Mouse (Mus musculus): ENCODE results near the gene Dmbx1.

Gene Dmbx1

DNA sequence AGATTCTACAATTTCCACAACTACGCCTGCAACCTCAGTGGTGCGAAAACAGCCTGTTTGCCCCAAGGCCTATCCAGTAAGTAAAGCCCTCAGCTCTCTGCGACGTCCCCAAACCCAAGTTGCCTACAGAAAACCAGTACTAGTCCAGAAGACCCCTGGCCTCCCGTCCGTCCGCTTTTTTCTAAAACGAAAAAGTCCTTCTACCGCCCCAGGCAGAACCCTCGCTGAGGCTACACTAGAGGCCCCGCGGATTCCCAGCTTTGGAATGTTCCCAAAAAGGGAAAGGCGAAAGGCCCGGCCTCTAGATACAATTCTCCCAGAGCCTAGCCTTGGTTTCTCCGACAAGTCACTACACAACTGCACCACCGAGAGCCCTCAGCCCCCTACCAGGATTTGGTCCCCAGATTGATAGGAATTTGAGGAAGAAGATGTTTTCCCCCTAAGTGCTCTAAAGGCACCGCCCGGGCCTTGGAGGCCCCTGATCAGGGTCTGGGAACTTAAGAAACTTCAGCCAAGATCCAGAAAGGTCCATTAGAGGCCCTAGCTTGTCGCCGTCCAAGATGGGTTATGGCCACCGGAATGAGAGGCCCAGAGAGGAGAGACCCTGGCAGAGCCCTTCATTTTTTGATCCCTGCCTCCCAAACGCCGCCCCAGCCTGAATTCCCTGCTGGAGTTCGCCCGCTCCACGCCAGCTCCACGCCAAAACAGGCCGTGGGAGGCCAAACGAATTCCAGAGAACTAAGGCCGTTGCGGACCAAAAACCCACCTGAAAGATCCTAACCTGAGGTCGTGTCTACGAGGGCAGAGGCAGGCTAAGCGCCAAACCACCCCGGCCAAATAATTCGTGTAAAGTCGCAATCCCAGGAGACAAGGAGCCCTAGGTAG, 1.2 kb downstream of the Dmbx1 start:
- DNase-seq (ENCODE audit: low spot score): peak; percentile 71

DNA sequence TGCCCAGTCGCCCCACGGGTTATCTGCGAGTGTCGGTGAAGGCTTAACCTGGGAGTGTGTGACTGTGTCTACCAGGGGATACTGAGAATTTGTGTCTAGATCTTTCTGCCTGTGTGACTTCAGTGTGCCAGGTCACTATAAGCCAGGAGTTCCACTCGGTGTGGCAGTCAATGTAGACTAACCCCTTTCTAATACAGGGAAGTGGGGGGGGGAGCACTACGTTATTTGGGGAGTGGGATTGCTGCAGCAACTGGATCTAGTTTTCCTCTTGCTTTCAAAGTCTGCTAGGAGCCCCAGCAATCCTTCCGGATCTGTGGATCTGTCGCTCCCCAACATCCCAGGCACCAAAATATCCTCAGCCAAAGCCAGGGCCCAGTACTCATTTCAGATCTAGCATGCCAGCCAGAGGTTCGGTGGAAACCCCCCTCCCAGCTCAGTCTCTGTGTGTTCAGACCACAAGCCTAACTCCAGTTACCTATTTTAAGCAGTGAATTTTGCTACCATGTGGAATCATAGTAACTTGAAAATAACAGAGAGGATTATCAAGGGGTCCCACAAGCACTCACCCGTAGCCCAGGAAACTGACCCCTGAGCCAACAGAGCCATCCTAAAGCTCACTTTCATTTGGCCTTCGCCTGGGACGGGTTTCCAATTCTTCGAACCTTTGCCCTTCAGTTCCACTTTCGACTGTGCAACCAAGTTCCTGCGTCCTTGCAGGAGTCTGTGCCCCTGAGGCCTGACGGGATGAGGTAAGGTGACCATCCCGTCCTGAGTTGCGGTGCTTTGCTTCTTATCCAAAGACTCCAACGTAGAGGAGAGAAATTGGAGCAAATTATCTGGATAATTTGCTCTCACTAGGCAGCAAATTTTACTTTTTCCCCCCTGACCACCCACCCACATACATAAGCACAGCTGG, 2.4 kb downstream of the Dmbx1 start:
- peak; percentile 53 for DNase-seq (ENCODE audit: low spot score)

DNA sequence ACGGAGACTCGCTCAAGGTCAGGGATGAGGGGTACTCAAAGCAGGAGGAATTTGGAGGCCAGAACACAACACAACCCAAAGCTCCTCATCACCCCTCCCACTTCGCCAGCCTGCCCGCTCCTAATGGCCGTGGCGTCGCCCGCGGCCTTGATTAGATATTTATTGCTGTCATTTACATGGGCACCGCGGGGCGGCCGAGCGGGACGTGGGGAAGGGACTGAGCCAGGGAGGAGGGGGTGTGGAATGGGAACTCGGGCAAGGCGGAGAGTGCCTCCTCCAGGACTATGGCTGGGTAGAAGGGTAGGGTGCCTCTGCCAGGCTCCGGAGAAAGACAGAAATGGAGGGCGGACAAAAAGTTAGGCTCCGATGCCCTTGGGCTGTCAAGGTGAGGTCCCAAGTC, 3.1 kb downstream of the Dmbx1 start:
- no peak for DNase-seq (ENCODE audit: low spot score)

DNA sequence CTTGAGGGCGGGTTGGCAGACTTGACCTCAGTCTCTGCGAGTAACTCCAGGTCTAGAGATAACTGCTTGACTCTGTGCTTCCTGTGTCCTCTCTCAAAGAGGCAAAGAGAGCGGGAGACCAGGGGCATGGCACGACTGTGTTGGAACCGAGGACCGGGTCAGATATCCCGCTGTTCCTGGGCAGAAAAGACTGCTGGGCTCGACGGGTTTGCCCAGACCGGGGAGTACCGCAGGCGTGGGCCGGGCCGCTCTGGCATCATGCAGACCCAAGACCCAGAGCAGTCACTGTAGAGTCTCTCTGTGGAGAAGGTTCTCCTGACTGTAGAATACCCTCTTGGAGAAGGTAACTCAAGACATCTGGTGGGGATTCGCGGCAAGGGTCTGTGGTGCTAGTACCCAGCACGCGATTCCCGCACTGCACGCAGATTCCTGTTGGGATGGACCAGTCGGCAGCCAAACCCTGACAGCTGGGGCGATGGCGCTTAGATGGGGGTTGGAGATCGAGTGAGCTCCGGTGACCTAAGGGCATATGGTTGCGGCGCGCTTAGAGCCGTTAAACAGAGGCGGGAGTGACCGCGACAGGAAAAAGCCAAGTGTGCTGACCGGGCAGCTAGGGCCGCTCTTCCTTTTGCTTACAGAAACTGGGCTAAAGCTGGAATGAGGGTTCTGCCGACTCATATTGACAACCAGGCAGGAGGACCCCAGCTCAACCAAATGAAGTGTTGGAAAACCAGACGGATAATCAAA, 3.7 kb downstream of the Dmbx1 start:
- DNase-seq (ENCODE audit: low spot score): peak; percentile 68

DNA sequence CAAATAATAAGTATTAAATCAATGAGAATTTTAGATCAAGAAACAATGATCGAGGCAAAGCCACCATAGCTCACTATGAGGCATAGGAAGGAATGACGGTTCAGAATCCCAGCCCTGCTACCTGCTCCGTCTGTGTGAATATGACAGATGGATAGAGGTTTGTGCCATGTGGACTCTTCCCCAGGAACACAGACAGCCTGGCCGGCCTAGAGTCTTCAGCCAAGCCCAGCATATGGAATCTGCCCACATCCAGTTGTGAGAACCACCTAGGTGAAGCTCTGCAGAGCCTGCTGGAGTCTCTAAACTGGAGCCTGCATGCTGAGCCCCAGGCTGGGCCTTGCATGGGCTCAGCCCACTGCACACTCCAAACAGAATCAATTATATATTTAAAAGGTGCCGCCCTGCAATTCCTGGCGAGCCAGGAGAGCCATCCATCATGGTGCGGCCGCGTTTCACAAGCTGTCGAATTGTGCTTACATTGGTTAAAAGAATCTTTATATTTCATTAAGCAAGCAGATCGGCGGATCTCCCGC, 8.1 kb downstream of the Dmbx1 start:
- no peak for DNase-seq (ENCODE audit: low spot score)

DNA sequence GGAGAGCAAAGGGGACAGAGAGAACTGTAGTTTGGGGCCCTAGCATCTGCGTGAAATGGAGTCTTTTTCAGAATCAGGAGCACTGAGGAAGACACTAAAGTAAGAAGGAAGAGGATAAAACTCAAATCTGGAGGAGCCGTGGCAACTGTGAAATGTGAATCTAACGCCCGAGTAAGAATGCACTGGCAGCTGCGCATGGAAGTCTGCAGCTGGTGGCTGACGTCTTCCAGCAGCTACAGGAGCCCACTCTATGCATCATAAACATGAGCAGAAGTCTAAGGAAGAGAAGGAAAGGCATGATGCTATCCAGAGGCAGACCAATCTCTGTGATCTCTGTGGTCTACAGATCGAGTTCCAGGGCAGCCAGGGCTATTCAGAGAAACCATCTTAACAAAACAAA, 12.1 kb downstream of the Dmbx1 start:
- no peak for DNase-seq (ENCODE audit: low spot score)

DNA sequence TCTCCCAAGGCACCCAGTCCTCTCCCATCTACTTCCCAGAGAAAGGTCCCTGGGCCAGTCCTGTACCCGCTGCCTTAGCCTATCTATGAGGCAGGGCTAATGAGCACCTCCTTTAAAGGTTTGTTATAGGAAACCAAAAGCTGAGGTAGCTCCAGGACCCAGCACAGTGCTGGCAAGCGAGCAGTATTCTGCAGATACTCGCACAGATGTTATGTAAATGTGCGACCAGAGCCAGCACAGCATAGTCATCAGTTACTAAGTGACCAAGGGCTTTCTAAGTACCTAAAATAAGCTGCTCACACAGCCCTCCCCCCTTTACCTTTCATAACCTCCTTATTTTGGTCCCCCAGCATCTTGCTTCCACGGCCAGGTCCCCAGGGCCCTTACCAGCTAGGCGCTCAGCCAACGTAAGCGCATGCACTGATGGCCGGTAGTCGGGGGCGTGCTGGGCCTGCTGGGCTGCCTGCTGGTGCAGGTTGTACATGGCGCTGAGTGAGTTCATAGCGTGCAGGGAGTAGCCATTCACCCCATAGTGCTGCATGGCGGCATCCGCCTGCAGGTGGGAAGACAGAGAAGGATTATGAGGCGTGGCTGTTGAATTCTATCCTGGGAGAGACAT, 16.4 kb downstream of the Dmbx1 start:
- no peak for DNase-seq (ENCODE audit: low spot score)

DNA sequence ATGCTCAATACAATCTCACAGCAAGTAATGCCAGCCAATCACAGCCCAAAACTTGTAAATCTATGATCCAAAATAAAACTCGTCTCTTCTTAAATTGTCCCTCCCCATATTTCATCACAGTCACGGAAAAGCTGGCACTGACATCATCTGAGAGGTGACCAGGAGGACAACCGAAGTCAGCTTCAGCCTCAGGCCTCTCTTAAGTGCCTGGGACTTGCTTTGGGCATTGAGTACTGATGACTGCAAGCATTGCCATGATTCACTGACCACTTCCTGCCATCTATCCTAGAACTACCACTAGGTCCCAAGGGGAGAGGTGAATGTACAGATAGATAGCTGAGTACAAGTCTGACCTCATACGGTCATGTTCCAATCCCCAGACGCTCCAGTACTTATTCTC, 17.0 kb downstream of the Dmbx1 start:
- no peak for DNase-seq (ENCODE audit: low spot score)

DNA sequence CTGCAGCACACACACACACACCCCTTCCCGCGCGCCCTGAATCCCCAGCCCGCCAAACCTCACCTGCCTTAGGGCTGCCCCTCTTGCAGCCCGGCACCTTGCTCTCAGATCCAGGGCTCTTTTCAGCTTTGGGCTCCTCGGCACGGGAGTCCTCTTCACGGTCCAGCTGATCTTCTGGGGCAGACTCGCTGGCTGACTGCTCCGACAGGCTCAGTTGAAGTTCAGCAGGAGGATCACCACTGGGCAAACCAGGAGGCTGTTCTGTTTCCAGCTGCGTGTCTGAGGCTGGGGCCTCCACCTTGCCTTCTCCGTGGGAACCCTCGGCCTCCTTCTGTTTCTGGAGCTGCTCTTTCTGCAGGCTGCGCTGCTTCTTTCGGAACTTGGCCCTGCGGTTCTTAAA, 19.8 kb downstream of the Dmbx1 start:
- DNase-seq (ENCODE audit: low spot score): no peak

DNA sequence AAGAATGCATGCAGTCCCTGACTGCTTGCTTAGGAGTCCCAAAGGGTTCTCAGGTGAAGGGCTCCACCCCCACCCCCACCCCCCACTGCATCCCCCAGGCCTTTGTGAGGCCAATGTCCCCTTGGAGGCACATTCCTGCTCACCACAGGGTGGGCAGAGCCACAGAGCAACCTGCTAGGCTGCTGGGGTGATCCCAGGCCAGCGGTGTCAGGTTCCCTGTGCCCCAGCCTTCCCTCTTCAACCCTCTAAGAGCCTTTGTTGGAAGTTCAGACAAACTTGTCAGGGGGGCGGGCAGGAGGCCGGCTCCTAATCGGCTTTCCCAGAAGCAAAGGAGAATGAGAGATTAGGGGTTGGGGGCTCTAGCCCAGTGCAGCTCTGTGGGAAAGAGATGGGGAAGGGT, 28.1 kb downstream of the Dmbx1 start:
- DNase-seq (ENCODE audit: low spot score): peak; percentile 59

DNA sequence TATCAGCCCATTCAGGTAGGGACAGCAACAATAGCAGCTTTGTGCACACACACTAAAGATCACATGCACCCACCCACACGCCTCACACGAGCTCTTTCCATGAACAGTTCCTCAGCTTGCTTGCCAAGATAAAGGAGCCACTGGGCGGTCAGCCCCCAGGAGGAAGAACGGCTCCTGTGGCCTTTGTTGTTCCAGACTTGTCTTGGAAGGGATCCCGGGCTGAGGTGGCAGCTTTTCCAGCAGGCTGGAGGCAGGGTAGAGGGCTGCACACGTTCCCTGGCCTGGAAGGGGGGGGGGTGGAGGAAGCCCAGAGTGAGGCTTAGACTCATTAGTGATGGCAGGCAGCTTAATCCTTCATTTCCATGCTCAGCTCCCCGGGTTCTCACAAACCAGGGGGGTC, 31.1 kb downstream of the Dmbx1 start:
- DNase-seq (ENCODE audit: low spot score): no peak

DNA sequence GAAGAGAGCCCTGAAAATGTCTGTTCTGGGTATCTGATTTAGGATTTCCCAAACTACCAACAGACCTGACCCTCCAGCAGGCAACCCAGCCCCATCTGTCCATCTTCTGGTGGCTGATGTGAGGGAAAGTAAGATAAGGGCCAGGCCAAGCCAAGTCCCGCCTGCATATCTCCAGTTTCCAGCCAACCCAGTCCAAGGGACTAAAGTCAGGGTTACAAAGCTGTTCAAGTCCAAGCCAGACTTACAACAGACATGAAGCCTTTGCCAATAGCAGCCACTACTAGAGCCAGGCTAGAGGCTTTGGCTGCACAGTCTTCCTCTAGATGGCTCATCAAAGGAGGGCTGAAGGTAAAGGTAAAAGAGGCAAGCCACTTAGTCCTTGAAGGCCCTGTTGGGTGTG, 31.7 kb downstream of the Dmbx1 start:
- DNase-seq (ENCODE audit: low spot score): no peak

DNA sequence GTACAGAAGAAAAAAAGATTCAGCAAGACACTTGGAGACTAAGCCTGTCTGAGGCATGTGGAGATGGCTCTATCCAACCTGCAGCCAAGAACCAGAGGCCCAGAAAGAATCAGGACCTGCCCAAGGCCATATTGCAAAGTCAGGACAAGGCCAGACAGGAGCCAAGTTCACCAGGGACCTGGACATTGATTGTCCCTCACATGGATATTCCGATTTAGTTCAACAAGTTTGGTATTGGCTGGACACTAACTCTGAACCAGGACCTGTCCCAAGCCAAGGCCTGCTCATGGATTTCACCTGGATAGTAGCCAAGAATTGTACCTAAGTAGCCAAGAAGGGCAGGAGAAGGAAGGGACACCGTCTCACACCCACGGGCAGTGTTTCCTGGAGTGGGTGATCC, 32.9 kb downstream of the Dmbx1 start:
- DNase-seq (ENCODE audit: low spot score): no peak

DNA sequence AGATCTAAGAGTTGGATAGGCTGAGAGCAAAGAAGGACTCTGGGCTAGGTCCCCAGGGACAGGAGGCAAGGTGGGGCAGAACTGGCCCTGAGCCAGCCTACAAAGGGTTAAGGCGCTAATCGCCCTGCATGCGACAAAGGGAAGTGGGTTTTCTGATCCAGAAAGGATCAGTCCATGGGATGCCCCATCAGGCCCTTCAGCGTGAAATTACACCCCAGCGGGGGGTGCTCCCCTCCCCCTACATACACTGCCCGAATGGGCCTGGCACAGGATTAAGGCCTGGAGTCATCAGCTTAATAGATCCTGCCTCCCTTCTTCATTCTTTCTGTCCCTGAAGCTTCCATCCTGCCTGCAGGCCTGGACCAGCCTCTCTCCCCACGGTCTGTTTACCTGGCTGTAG, 34.0 kb downstream of the Dmbx1 start:
- DNase-seq (ENCODE audit: low spot score): peak; percentile 54

DNA sequence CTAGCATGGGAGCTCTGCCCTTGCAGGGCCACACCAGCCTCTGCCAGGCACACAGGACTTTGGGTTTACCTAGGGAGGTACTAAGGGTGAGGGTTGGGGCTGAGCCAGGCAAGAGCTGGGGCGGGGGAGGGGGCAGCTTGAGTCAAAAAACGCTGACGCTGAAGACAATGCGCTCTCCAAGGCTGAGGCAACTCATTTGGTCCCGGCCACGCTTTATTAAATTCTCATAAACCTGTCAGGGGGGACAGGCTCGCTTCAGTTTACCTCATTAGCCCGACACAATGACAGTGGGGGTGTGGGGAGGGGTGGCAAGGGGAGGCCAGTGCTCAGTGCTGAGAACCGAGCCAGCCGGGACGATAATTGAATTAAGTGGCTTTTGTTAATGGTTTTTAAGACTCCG, 35.4 kb downstream of the Dmbx1 start:
- DNase-seq (ENCODE audit: low spot score): peak; percentile 70

DNA sequence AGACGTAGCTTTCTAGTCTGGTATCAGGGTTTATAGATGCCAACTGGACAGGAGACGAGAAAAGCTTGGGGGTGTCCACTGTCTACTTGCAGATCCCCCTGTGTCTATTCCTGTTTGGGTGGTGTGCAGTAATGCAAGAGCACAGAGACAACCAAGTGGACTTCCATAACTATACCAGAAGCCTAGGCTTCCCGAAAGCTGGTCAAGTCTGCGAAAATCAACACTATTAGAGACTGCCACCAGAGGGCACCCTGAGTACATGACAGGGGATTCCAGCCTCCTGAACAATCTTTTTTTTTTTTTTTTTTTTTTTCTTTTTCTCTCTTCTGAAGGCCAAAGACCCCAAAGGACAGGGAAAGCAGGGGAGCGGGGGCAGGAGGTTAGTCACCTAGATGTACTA, 36.9 kb downstream of the Dmbx1 start:
- DNase-seq (ENCODE audit: low spot score): peak; percentile 92

DNA sequence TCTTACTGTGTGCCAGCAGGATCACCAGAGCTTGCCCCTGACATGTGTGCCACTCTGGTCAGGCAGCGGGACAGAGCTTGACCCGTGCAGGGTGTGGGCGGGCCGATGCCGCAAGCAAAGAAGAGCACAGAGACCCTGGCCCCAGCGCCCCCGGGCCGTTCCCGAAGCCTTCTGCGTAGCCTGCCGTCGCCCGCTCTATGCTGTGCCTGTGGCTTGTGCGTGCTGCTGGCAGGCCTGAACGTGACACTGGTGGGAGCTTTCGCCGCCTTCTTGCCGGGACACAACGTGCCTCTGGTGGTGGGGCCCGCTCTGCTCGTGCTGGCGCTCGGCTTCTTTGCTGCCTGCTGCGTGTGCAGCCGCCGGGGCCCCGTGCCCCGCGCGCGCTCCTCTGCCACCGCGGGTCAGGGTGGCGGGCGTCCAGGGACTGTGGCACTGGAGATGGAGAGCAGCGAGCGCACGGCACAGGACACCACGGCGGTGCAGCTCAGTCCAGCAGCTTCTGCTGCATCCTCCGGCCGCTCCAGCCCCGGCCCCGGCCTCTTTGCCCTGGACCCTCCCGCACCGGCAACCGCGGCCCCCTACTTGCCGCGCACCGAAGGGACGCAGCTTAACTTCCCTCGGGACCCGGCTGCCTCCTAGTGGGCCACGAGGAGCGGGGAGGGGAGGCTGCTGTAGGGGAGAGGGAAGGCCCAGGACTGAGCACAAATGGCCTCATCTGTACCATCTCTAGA, 41.7 kb downstream of the Dmbx1 start:
- DNase-seq (ENCODE audit: low spot score): peak; percentile 65

DNA sequence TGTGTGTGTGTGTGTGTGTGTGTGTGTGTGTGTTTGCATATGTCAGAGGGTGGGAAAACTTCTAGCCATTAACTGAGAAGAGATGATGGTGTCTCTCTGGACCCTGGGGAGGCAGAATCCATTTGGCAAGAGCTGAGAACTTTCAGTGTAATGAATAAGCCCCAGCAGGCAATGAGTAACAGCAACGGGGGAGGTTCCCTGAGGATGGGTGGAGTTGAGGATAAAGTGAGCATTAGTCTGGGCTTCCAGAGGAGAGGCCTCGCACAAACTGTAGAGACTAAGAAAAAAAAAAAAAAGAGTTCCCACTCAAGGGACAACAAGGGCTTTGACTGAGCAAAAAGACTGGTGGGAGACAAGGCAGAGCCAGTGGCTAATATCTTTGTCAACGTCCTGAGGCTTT, 45.4 kb downstream of the Dmbx1 start:
- no peak for DNase-seq (ENCODE audit: low spot score)

DNA sequence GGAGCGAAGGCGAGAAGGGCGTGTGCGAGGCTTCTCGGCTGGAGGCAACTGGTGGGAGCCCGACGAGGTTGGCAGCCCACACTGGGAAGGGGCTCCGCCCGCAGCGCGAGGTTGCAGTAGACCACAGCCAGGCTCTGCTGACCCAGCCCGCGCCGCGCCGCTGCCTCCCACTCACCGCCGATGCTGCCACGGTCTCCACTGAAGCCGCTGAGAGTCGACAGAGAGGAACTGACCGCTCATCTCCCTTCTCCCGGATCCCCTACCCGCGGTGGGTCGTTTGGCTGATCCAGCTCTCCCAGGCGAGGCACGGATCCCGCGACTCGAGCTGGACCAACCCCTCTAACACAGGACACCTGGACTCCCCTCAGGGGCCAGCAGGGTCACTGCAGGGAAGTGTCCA, 49.2 kb downstream of the Dmbx1 start, which contains the start of gene 6430628N08Rik:
6430628N08Rik (plus strand) TSS at position 113 of the 400 bp plus-strand sequence.
- DNase-seq (ENCODE audit: low spot score): peak; percentile 36

DNA sequence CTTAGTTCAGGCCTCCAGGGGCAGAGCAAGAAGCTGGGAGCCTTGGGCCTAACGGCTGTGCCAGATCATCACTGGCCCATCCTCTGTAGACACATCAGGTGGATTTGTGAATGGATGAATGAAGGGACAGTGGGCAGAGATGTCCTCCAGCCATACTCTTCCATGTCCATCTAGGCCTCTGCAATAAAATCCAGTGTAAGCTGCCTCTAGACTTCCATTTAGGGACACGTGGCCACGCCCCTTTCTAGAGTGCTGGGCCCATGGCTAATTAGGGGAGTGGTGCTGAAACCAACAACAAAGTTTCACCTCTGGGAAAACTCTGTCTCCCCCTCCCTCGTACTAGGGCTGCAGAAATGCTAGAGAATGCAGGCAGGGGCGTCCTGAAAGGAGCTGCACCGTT, 49.7 kb downstream of the Dmbx1 start:
- peak; percentile 45 for DNase-seq (ENCODE audit: low spot score)

DNA sequence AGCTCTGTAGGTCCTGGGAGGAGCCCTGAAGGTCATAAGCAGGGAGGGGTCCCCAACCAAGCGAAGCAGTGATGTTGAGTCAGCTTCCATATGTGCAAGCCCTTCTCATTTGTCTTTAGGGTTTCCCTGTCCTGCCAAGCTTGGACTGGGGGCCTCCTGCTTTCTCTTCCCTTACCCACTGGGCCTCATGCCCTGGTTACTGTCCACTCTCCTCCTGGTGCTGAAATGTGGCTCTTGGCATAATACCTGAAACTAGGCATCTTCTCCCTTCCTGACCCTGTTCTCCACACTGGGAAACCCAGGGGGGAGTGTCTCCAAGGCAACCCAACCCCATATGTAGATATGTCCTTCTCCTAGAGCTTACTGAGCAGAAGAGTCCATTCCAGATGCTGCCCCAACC, 52.9 kb downstream of the Dmbx1 start:
- peak; percentile 44 for DNase-seq (ENCODE audit: low spot score)

All from embryo, embryonic 10.5 days (tissue).